Mouse (Mus musculus): Measurements from ENCODE around the gene Tpt1. TPM values are rescaled to one million over a fixed set of nuclear protein-coding genes. Genes with fewer than 3 reads are reported as not detected.

Gene Tpt1
- polyA plus RNA-seq (2014; fragmentation: Nextera tagmentation; extraction: Ambion mirVana), result 946 and 1,034 TPM in 2 replicates

GRCm38 (mm10) chr14:75844867-75845697, at the start of gene Tpt1:
Tpt1 (plus strand) TSS chr14:75845093.
- Histone ChIP-seq H3K9ac (ENCODE audit: low read depth, low read length) (peak within 1 kb of the TSS; percentile 99), H3K4me2 (peak within 1 kb of the TSS; percentile 92), H3K36me3 (ENCODE audit: control insufficient read depth, insufficient read depth, low read length) (peaks cover 33% of the 10 kb centered on the region), H3K4me1 (replicated peaks; ENCODE audit: control insufficient read depth, insufficient read depth, low read length) (peaks cover 13% of the 10 kb centered on the region), H3K27ac (ENCODE audit: low read depth, low read length) (peak within 1 kb of the TSS; percentile 97), H3K27me3 (replicated peaks; ENCODE audit: control insufficient read depth, insufficient read depth, low read length) (no peaks in the 10 kb centered on the region), H3K4me3 (ENCODE audit: low read depth, low read length) (peak within 1 kb of the TSS; percentile 93), H3K9me3 (ENCODE audit: control insufficient read depth, low read length) (no peaks in the 10 kb centered on the region)
- under 1% methylated on average over 107 of the region's 108 CpGs for WGBS
- peak; percentile 100 for DNase-seq (ENCODE audit: low spot score)
- peak; percentile 96 for ATAC-seq (replicated peaks; ENCODE audit: low FRiP score)

GRCm38 (mm10) chr14:75795918-75796317, 49.0 kb upstream of the Tpt1 start:
- WGBS, result 85% methylated on average over 4 of the region's 4 CpGs
- no peak for ATAC-seq (replicated peaks; ENCODE audit: low FRiP score)
- no peaks in the 10 kb centered on the region for H3K9me3 ChIP-seq (ENCODE audit: control insufficient read depth, low read length)

GRCm38 (mm10) chr14:75797769-75798386, 47.0 kb upstream of the Tpt1 start:
- DNase-seq (ENCODE audit: low spot score), result no peak
- no peak overlapping the region for H3K4me2 ChIP-seq
- H3K27ac ChIP-seq (ENCODE audit: low read depth, low read length), result no peak overlapping the region
- no peaks in the 10 kb centered on the region for H3K36me3 ChIP-seq (ENCODE audit: control insufficient read depth, insufficient read depth, low read length)
- WGBS, result 40% methylated on average over 5 of the region's 5 CpGs
- H3K27me3 ChIP-seq (replicated peaks; ENCODE audit: control insufficient read depth, insufficient read depth, low read length), result no peaks in the 10 kb centered on the region
- H3K9ac ChIP-seq (ENCODE audit: low read depth, low read length), result no peak overlapping the region
- no peaks in the 10 kb centered on the region for H3K4me1 ChIP-seq (replicated peaks; ENCODE audit: control insufficient read depth, insufficient read depth, low read length)
- no peaks in the 10 kb centered on the region for H3K9me3 ChIP-seq (ENCODE audit: control insufficient read depth, low read length)
- no peak overlapping the region for H3K4me3 ChIP-seq (ENCODE audit: low read depth, low read length)
- no peak for ATAC-seq (replicated peaks; ENCODE audit: low FRiP score)

More at GRCm38 (mm10) chr14:75795918-75796317, 49.0 kb upstream of the Tpt1 start:
- H3K36me3 ChIP-seq (ENCODE audit: control insufficient read depth, insufficient read depth, low read length), result no peaks in the 10 kb centered on the region
- DNase-seq (ENCODE audit: low spot score), result no peak
- no peak overlapping the region for H3K4me3 ChIP-seq (ENCODE audit: low read depth, low read length)
- H3K27me3 ChIP-seq (replicated peaks; ENCODE audit: control insufficient read depth, insufficient read depth, low read length), result no peaks in the 10 kb centered on the region
- no peak overlapping the region for H3K27ac ChIP-seq (ENCODE audit: low read depth, low read length)
- H3K4me2 ChIP-seq, result no peak overlapping the region
- no peak overlapping the region for H3K9ac ChIP-seq (ENCODE audit: low read depth, low read length)
- H3K4me1 ChIP-seq (replicated peaks; ENCODE audit: control insufficient read depth, insufficient read depth, low read length), result no peaks in the 10 kb centered on the region

GRCm38 (mm10) chr14:75807800-75808199, 37.1 kb upstream of the Tpt1 start:
- 73% methylated on average over 8 of the region's 8 CpGs for WGBS
- Histone ChIP-seq H3K4me1 (replicated peaks; ENCODE audit: control insufficient read depth, insufficient read depth, low read length) (no peaks in the 10 kb centered on the region; the same call in 1 of the 2 replicates), H3K9me3 (ENCODE audit: control insufficient read depth, low read length) (no peaks in the 10 kb centered on the region), H3K27me3 (replicated peaks; ENCODE audit: control insufficient read depth, insufficient read depth, low read length) (no peaks in the 10 kb centered on the region), H3K27ac (ENCODE audit: low read depth, low read length) (no peak overlapping the region), H3K9ac (ENCODE audit: low read depth, low read length) (no peak overlapping the region), H3K36me3 (ENCODE audit: control insufficient read depth, insufficient read depth, low read length) (no peaks in the 10 kb centered on the region), H3K4me3 (ENCODE audit: low read depth, low read length) (no peak overlapping the region), H3K4me2 (no peak overlapping the region)
- no peak for ATAC-seq (replicated peaks; ENCODE audit: low FRiP score)
- DNase-seq (ENCODE audit: low spot score), result no peak

GRCm38 (mm10) chr14:75809931-75810330, 35.0 kb upstream of the Tpt1 start:
- no peak overlapping the region for H3K4me3 ChIP-seq (ENCODE audit: low read depth, low read length)
- H3K9ac ChIP-seq (ENCODE audit: low read depth, low read length), result no peak overlapping the region
- 83% methylated on average over 6 of the region's 6 CpGs for WGBS
- H3K4me1 ChIP-seq (replicated peaks; ENCODE audit: control insufficient read depth, insufficient read depth, low read length), result no peaks in the 10 kb centered on the region
- ATAC-seq (replicated peaks; ENCODE audit: low FRiP score) (no peak), DNase-seq (ENCODE audit: low spot score) (no peak)
- no peak overlapping the region for H3K4me2 ChIP-seq
- H3K27ac ChIP-seq (ENCODE audit: low read depth, low read length), result no peak overlapping the region
- no peaks in the 10 kb centered on the region for H3K36me3 ChIP-seq (ENCODE audit: control insufficient read depth, insufficient read depth, low read length)
- H3K9me3 ChIP-seq (ENCODE audit: control insufficient read depth, low read length), result no peaks in the 10 kb centered on the region
- no peaks in the 10 kb centered on the region for H3K27me3 ChIP-seq (replicated peaks; ENCODE audit: control insufficient read depth, insufficient read depth, low read length)

GRCm38 (mm10) chr14:75818528-75818927, 26.4 kb upstream of the Tpt1 start:
- Histone ChIP-seq H3K9ac (ENCODE audit: low read depth, low read length) (no peak overlapping the region), H3K27me3 (replicated peaks; ENCODE audit: control insufficient read depth, insufficient read depth, low read length) (no peaks in the 10 kb centered on the region), H3K4me3 (ENCODE audit: low read depth, low read length) (no peak overlapping the region), H3K36me3 (ENCODE audit: control insufficient read depth, insufficient read depth, low read length) (no peaks in the 10 kb centered on the region), H3K9me3 (ENCODE audit: control insufficient read depth, low read length) (no peaks in the 10 kb centered on the region), H3K27ac (ENCODE audit: low read depth, low read length) (no peak overlapping the region), H3K4me2 (no peak overlapping the region), H3K4me1 (replicated peaks; ENCODE audit: control insufficient read depth, insufficient read depth, low read length) (no peaks in the 10 kb centered on the region)
- 69% methylated on average over 2 of the region's 2 CpGs for whole genome bisulfite sequencing
- DNase-seq (ENCODE audit: low spot score) (no peak), ATAC-seq (replicated peaks; ENCODE audit: low FRiP score) (no peak)

GRCm38 (mm10) chr14:75819341-75819740, 25.6 kb upstream of the Tpt1 start:
- Histone ChIP-seq H3K9me3 (ENCODE audit: control insufficient read depth, low read length) (no peaks in the 10 kb centered on the region), H3K27me3 (replicated peaks; ENCODE audit: control insufficient read depth, insufficient read depth, low read length) (no peaks in the 10 kb centered on the region), H3K4me2 (no peak overlapping the region), H3K4me1 (replicated peaks; ENCODE audit: control insufficient read depth, insufficient read depth, low read length) (no peaks in the 10 kb centered on the region), H3K9ac (ENCODE audit: low read depth, low read length) (no peak overlapping the region), H3K27ac (ENCODE audit: low read depth, low read length) (no peak overlapping the region), H3K4me3 (ENCODE audit: low read depth, low read length) (no peak overlapping the region), H3K36me3 (ENCODE audit: control insufficient read depth, insufficient read depth, low read length) (no peaks in the 10 kb centered on the region)
- ATAC-seq (replicated peaks; ENCODE audit: low FRiP score), result no peak
- DNase-seq (ENCODE audit: low spot score), result no peak
- 78% methylated on average over 2 of the region's 2 CpGs for WGBS

- Histone ChIP-seq H3K9me3 (ENCODE audit: control insufficient read depth, low read length) (no peaks in the 10 kb centered on the region), H3K27me3 (replicated peaks; ENCODE audit: control insufficient read depth, insufficient read depth, low read length) (no peaks in the 10 kb centered on the region), H3K36me3 (ENCODE audit: control insufficient read depth, insufficient read depth, low read length) (no peaks in the 10 kb centered on the region), H3K4me2 (no peak overlapping the region), H3K9ac (ENCODE audit: low read depth, low read length) (no peak overlapping the region), H3K27ac (ENCODE audit: low read depth, low read length) (no peak overlapping the region), H3K4me1 (replicated peaks; ENCODE audit: control insufficient read depth, insufficient read depth, low read length) (no peaks in the 10 kb centered on the region), H3K4me3 (ENCODE audit: low read depth, low read length) (no peak overlapping the region)
- ATAC-seq (replicated peaks; ENCODE audit: low FRiP score) (no peak), DNase-seq (ENCODE audit: low spot score) (no peak)
- 77% methylated on average over 5 of the region's 5 CpGs for WGBS
These were observed 24.9 kb upstream of the Tpt1 start for GRCm38 (mm10) chr14:75820007-75820406.
